Mouse (Mus musculus) testis, adult 2 months (tissue): ENCODE measurements around the gene Fhit.

Source experiments
- CTCF ChIP-seq: fragments of 200-500 bp; IDR thresholded peaks from 2 replicates; pipeline ENCODE4 v1.5.1; 2012; ENCODE audit warnings: low read depth, mild to moderate bottlenecking, inconsistent platforms, low read length, moderate library complexity; ENCODE audit not compliant: control insufficient read depth, insufficient read depth, insufficient replicate concordance
- POLR2A ChIP-seq: fragments of 200-500 bp; IDR thresholded peaks from 2 replicates; pipeline ENCODE4 v1.6.1; 2012; ENCODE audit warnings: low read depth, mild to moderate bottlenecking, inconsistent platforms, low read length, moderate library complexity; ENCODE audit not compliant: control insufficient read depth

GRCm38 (mm10) chr14:10436193-10436592 lies 725.6 kb downstream of the Fhit start:
- TF ChIP-seq CTCF (no peak), POLR2A (no peak)
